Mouse (Mus musculus) cortical plate, adult 2 months (tissue): ENCODE measurements around the gene Kcnn1. TPM values are rescaled to one million over a fixed set of nuclear protein-coding genes. Genes with fewer than 3 reads are reported as not detected.
A peak's percentile ranks its signal among the peaks of the same experiment; 100 is the strongest.
"Not testable (repeated sequence)": the region's sequence is repeated elsewhere in the genome, so short reads cannot be mapped to it uniquely, and the experiment has no call there.

ENCODE experiments used
- H3K27ac ChIP-seq: fragments of 200-500 bp; 2 replicates; pipeline ENCODE4 v1.5.1; 2012; ENCODE audit warnings: low read length, control low read depth, inconsistent platforms; ENCODE audit not compliant: insufficient read depth
- H3K4me1 ChIP-seq: fragments of 200-500 bp; 2 replicates; pipeline ENCODE4 v1.6.1; 2011; ENCODE audit warnings: low read length; ENCODE audit not compliant: control insufficient read depth, insufficient read depth
- H3K4me3 ChIP-seq: fragments of 200-500 bp; 2 replicates; pipeline ENCODE4 v1.5.1; 2011; ENCODE audit warnings: mild to moderate bottlenecking, low read length, control low read depth; ENCODE audit not compliant: insufficient read depth
- CTCF ChIP-seq: fragments of 200-500 bp; IDR thresholded peaks from 2 replicates; pipeline ENCODE4 v1.5.1; 2011; ENCODE audit warnings: mild to moderate bottlenecking, control low read depth, low read length; ENCODE audit not compliant: insufficient read depth; ENCODE audit errors: extremely low read depth
- POLR2A ChIP-seq: fragments of 200-500 bp; IDR thresholded peaks from 2 replicates; pipeline ENCODE4 v1.6.1; 2011; ENCODE audit warnings: mild to moderate bottlenecking, low read length, control low read depth; ENCODE audit not compliant: insufficient read depth; ENCODE audit errors: extremely low read depth
- polyA plus RNA-seq: library from polyadenylated mRNA; depleted of rRNA; stranded (reverse); fragments of >200 nt; gene quantifications from 2 replicates; pipeline ENCODE4 v1.2.3, GENCODE M21; 2012

The Kcnn1 gene
- polyA plus RNA-seq, 1 experiment: 30.2 TPM

DNA sequence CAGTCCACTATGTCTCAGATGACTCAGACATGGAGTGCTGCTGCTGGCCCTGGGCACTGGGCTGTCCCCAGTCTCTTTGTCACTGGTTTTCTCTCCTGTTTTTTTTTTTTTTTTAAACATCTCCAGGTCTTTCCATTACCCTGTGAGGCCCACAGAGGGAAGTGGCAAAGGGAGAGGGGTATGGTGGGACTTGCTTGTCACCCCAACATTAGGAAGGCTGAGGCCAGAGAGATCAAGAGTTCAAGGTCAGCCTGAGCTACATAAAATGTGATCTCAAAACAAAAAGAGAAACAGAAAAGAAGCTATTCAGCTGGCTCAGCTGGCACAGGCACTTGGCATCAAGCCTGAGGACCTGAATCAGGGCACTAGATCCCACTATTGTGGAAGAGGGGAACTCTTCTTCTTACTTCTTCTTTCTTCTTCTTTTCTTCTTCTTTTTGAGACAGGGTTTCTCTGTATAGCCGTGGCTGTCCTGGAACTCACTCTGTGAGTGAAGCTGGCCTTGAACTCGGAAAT is 37.9 kb upstream of the Kcnn1 start:
- Histone ChIP-seq H3K4me1 (no peaks in the 10 kb centered on the region), H3K27ac (no peak overlapping the region), H3K4me3 (no peak overlapping the region)
- TF ChIP-seq CTCF: no peak
- TF ChIP-seq POLR2A: no peak

DNA sequence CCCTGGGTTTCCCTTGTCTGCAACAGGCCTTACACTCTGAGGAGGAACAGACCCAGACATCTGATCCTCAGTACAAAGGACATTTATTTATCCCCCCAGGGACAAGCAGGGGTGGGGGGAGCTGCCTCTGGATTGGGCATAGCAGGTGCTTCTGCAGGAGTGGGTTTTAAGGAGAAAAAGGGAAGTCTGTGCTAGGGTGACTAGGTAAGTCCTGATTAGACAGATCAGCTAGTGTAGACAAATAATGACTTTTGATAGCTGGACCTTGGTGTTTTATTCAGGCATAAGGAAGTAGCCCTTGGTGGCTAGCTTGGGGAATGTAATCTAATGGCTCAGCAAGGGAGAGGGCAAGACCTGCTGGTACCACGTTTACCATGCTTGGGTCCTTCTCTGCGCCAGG is 36.2 kb upstream of the Kcnn1 start:
- no peak for TF ChIP-seq CTCF
- no peak for TF ChIP-seq POLR2A
- Histone ChIP-seq H3K27ac (no peak overlapping the region), H3K4me1 (no peaks in the 10 kb centered on the region), H3K4me3 (no peak overlapping the region)

DNA sequence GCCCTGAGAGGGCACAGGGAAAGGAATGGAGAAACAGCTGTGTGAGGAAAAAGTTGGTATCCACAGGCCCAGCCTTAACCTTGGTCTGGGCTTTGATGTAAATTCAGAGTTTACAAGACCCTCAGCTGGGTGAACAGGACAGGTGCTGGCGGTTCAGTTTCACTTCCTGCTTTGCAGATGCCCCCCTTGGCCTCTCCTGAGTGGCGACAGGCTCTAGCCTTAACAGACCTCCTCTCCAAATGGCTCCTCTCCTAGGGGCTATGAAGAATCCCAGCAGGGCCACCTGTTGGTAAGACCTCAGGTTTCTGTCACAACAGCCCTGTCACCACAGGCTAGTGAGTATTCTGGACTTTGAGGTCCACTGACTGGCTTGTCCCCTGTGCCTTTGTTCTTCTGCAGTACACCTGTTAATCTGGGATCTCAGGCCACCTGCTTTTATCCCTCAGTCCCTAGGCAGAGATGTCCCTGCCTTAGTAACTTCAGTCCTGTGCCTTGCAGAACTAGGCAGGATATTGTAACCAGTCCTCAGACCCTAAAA is 35.7 kb upstream of the Kcnn1 start:
- H3K4me3 ChIP-seq: no peak overlapping the region
- H3K27ac ChIP-seq: no peak overlapping the region
- H3K4me1 ChIP-seq: no peaks in the 10 kb centered on the region
- no peak for TF ChIP-seq CTCF
- TF ChIP-seq POLR2A: no peak

DNA sequence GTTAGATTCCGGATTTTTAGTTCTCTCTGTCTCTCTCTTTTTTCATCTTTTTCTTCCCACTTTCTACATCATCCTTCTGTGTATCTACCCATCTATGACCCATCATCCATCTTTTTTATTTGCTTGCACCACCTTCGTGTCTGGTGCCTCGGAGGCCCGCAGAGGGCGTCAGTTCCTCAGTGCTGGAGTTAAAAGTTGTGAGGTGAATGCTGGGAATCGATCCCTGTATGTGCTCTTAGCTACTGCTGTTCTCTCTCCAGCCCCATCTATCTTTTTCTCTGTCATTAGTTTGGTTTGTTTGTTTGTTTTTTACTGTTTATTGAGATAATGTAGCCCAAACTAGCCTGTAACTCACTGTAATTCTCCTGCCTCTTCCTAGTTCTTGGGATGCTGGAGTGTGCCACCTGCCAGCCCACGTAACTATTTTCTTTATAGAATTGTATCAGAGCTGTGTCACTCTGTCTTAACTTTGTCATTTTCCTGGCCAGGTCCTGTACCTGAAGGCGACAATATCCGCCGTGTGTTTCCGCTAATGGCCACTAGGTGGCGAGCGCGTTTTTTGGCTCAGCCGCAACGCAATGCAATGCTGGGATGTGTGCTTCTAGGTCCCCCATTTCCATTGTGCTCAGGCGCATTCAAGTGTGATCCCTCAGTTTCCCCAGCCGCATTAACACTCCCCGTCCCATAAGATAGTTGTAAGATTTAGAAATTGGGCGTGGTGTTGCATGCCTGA is 34.8 kb upstream of the Kcnn1 start:
- H3K4me3 ChIP-seq: peak overlapping the region; percentile 49
- no peak overlapping the region for H3K27ac ChIP-seq
- TF ChIP-seq CTCF (peak; percentile 94), POLR2A (no peak)
- H3K4me1 ChIP-seq: no peaks in the 10 kb centered on the region

DNA sequence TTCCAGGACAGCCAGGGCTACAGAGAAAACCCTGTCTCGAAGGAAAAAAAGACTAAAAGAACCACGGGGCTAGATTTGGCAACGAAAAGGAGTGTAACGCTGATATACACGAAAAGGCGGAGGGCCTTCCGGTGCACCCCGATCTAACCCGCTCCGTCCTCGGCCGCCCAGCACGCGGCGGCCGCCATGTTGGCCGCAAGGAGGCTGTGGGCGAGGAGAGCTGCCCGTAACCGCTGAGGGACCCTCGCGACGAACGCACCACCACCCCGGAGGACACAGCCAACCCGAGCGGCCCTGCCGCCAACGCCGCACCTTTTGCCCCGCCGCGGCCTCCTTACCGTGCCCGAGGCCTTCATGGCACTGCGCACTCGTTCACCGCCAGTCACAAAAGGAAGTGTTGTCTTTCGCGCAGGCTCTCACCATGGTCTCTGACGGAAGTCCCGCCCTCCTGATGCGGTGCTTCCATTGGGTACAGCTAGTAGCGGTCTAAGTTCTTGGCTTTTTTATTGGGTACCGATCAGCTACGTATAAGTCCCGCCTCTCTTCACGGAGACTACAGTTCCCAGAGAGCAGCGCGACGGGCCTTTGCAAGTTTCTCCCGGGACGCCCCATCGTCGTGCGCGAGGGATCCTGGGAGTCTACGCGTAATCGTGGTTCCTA is 34.1 kb upstream of the Kcnn1 start, which contains the start of gene Rpl18a:
TSS of gene Rpl18a (minus strand) at position 392 of the 660 bp plus-strand sequence.
- H3K4me1 ChIP-seq: no peaks in the 10 kb centered on the region
- TF ChIP-seq CTCF (no peak), POLR2A (peak; percentile 98)
- 0 out of 2 replicates have a peak within 1 kb of the TSS, but pooled peaks have one; percentile 35 for H3K27ac ChIP-seq
- peak within 1 kb of the TSS; percentile 49 for H3K4me3 ChIP-seq

DNA sequence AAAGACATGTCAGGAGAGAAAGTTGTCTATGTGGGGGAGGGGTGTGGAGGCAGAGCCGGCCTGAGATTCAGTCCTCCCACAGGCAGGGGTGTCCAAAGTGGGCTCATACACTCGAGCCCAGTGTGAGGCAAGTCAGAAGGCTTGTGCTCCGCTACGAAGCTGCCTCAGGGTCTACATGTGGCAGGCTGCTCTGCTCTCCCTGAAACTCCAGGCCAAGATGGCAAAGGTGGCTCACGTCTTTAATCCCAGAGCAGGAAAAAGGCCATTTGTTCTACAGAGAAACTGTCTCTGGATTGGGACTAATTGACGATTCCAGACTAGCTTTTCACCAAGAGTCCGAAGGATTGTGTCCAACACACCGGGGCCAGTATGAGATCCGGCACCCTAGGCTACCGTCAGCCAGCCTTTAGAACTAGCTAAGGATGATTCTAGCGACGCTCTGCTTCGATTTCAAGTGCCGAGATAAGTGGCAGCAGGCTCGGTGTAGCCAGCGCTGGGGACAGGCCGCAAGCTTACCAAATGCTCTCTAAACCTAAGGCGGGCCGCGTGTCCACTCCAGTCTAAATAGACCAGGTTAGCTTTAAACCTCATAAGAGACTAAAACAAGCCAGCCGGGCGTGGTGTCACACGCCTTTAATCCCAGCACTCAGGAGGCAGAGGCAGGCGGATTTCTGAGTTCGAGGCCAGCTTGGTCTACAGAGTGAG is 33.4 kb upstream of the Kcnn1 start:
- TF ChIP-seq POLR2A (no peak), CTCF (no peak)
- Histone ChIP-seq H3K27ac (no peak overlapping the region), H3K4me3 (peak overlapping the region; percentile 49), H3K4me1 (no peaks in the 10 kb centered on the region)

DNA sequence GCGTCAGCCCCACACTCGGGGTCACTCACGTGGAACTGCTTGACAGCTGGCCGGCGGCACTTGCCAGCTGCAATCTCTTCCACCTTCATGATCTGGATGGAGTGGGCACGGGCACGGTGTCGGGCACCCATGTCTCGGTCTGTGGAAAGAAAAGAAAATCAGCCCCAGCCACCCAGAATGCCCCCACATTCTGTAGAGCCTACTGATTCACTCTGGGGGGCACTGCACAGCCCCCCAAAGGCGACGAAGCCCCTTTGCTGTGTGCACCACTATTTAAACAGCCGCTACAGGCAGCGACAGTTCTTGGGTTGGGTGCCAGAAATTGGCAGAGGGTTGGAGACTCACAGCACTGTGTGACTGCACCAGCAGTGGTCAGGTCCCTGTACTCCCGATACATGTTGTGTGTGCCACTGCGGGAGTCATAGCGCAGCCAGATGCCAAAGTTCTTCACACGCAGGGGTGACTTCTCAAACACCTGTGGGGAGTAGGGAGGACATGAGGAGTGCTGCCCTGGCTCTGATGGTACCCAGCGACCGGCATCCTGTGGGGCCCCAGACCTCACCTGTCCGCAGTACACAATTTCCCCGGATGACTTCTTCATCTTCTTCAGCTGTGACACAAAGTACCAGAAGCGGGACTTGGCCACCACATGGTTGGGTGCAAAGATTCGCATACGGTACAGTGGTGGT is 32.7 kb upstream of the Kcnn1 start:
- H3K27ac ChIP-seq, H3K4me1 ChIP-seq, H3K4me3 ChIP-seq: not testable (repeated sequence)

DNA sequence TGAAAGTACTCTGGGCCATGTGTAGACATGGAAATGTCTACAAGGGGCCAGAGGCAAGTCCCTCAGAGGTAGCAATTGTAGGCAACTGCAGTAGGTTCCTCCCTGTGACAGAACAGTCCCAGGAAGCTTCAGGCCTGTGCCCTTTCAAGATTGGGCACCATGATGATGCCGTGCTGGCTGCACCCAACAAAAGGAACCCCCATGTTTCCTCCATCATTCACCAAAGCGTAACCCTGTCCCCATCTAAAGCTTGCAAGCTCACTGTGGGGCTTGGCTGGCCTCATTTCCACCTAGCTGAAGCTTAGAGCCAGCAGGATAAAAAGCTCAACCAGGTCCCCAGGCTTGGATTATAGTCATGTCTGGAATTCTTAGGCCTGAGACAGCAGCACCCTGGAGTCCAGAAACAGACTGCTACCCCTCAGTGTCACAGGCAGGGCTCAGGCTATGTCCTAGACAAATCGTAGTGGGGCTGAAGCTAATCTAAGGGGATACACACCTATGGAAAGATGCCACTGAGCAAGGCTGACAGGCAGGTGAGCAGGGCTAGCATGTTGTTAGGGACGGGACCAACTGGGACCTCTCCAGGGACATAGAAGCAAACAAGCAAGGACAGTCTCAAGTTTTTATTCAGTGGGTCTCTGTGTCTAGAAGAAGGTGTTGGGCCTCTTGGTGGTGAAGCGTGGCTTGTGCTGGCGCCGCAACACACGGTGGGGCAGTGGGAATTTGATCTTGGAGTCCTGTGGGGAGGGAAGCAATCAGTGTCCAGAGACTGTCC is 31.9 kb upstream of the Kcnn1 start:
- TF ChIP-seq CTCF (no peak), POLR2A (no peak)
- no peak overlapping the region for H3K27ac ChIP-seq
- no peaks in the 10 kb centered on the region for H3K4me1 ChIP-seq
- no peak overlapping the region for H3K4me3 ChIP-seq

DNA sequence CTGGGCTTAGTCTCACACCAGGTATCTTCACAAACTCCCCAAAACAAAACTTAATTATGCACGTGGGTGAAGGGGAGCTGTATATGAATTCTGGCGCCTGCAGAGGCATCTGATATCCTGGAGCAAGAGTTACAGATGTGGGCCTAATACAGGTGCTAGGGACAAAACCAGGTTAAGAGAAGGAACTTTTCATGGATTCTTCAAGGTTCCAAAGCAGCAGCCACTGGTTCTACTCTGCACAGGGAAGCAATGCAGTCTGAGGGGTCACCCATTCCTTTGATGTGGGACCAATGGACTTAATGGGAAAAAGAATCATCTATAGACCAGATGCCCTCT is 31.3 kb upstream of the Kcnn1 start:
- TF ChIP-seq CTCF: no peak
- no peak for TF ChIP-seq POLR2A
- no peaks in the 10 kb centered on the region for H3K4me1 ChIP-seq
- no peak overlapping the region for H3K27ac ChIP-seq
- H3K4me3 ChIP-seq: no peak overlapping the region
